Mouse (Mus musculus): ENCODE measurements at regions not wholly inside any gene's neighbourhood (a gene's known extent, or its start where the extent isn't known, plus 50 kb on each side); places are given as distances from the start of the nearest gene placed in this dataset.

- ATAC-seq (replicated peaks; ENCODE audit: low FRiP score, low TSS enrichment, poor library complexity, severe bottlenecking) = no peak
Measured at GRCm38 (mm10) chr8:116383036-116383435, 121.7 kb upstream of the Dynlrb2 start.

GRCm38 (mm10) chr8:116380601-116381000 is 124.2 kb upstream of the Dynlrb2 start:
- ATAC-seq (replicated peaks; ENCODE audit: low FRiP score, low TSS enrichment, poor library complexity, severe bottlenecking) = no peak

- no peak for ATAC-seq (replicated peaks; ENCODE audit: low FRiP score, low TSS enrichment, poor library complexity, severe bottlenecking)
Measured at GRCm38 (mm10) chr8:116379851-116380250, 124.9 kb upstream of the Dynlrb2 start.

- ATAC-seq (replicated peaks; ENCODE audit: low FRiP score, low TSS enrichment, poor library complexity, severe bottlenecking) = no peak
Measured at GRCm38 (mm10) chr8:116375758-116376157, 129.0 kb upstream of the Dynlrb2 start.

GRCm38 (mm10) chr8:116373063-116373462 is 131.7 kb upstream of the Dynlrb2 start:
- no peak; the same call in 1 of the 2 replicates for ATAC-seq (replicated peaks; ENCODE audit: low FRiP score, low TSS enrichment, poor library complexity, severe bottlenecking)

- ATAC-seq (replicated peaks; ENCODE audit: low FRiP score, low TSS enrichment, poor library complexity, severe bottlenecking) = no peak
Measured at GRCm38 (mm10) chr8:116372574-116372973, 132.2 kb upstream of the Dynlrb2 start.

- ATAC-seq (replicated peaks; ENCODE audit: low FRiP score, low TSS enrichment, poor library complexity, severe bottlenecking) = 0 out of 2 replicates have a peak, but pooled peaks have one; percentile 10
Measured at GRCm38 (mm10) chr8:116372056-116372455, 132.7 kb upstream of the Dynlrb2 start.

GRCm38 (mm10) chr8:116367491-116367890 is 137.3 kb upstream of the Dynlrb2 start:
- ATAC-seq (replicated peaks; ENCODE audit: low FRiP score, low TSS enrichment, poor library complexity, severe bottlenecking) = no peak

- ATAC-seq (replicated peaks; ENCODE audit: low FRiP score, low TSS enrichment, poor library complexity, severe bottlenecking) = 0 out of 2 replicates have a peak, but pooled peaks have one; percentile 30
Measured at GRCm38 (mm10) chr8:116366706-116367105, 138.1 kb upstream of the Dynlrb2 start.

GRCm38 (mm10) chr8:116364751-116365150 is 140.0 kb upstream of the Dynlrb2 start:
- no peak for ATAC-seq (replicated peaks; ENCODE audit: low FRiP score, low TSS enrichment, poor library complexity, severe bottlenecking)

GRCm38 (mm10) chr8:116364172-116364571 is 140.6 kb upstream of the Dynlrb2 start:
- ATAC-seq (replicated peaks; ENCODE audit: low FRiP score, low TSS enrichment, poor library complexity, severe bottlenecking) = no peak

GRCm38 (mm10) chr8:116362351-116362750 is 142.4 kb upstream of the Dynlrb2 start:
- ATAC-seq (replicated peaks; ENCODE audit: low FRiP score, low TSS enrichment, poor library complexity, severe bottlenecking) = no peak

GRCm38 (mm10) chr8:116359761-116360160 is 145.0 kb upstream of the Dynlrb2 start:
- ATAC-seq (replicated peaks; ENCODE audit: low FRiP score, low TSS enrichment, poor library complexity, severe bottlenecking) = no peak

- no peak for ATAC-seq (replicated peaks; ENCODE audit: low FRiP score, low TSS enrichment, poor library complexity, severe bottlenecking)
Measured at GRCm38 (mm10) chr8:116354756-116355155, 150.0 kb upstream of the Dynlrb2 start.

GRCm38 (mm10) chr8:116353911-116354310 is 150.9 kb upstream of the Dynlrb2 start:
- ATAC-seq (replicated peaks; ENCODE audit: low FRiP score, low TSS enrichment, poor library complexity, severe bottlenecking) = no peak

GRCm38 (mm10) chr8:116352635-116353034 is 152.1 kb upstream of the Dynlrb2 start:
- ATAC-seq (replicated peaks; ENCODE audit: low FRiP score, low TSS enrichment, poor library complexity, severe bottlenecking) = no peak

- ATAC-seq (replicated peaks; ENCODE audit: low FRiP score, low TSS enrichment, poor library complexity, severe bottlenecking) = no peak
Measured at GRCm38 (mm10) chr8:116348971-116349370, 155.8 kb upstream of the Dynlrb2 start.

- ATAC-seq (replicated peaks; ENCODE audit: low FRiP score, low TSS enrichment, poor library complexity, severe bottlenecking) = no peak
Measured at GRCm38 (mm10) chr8:116346990-116347389, 157.8 kb upstream of the Dynlrb2 start.

GRCm38 (mm10) chr8:116344590-116345222 is 160.1 kb upstream of the Dynlrb2 start:
- no peak for ATAC-seq (replicated peaks; ENCODE audit: low FRiP score, low TSS enrichment, poor library complexity, severe bottlenecking)

GRCm38 (mm10) chr8:116343534-116343933 is 161.2 kb upstream of the Dynlrb2 start:
- no peak for ATAC-seq (replicated peaks; ENCODE audit: low FRiP score, low TSS enrichment, poor library complexity, severe bottlenecking)

- ATAC-seq (replicated peaks; ENCODE audit: low FRiP score, low TSS enrichment, poor library complexity, severe bottlenecking) = peak; percentile 37; the same call in 1 of the 2 replicates
Measured at GRCm38 (mm10) chr8:116334772-116335171, 170.0 kb upstream of the Dynlrb2 start.

- ATAC-seq (replicated peaks; ENCODE audit: low FRiP score, low TSS enrichment, poor library complexity, severe bottlenecking) = no peak
Measured at GRCm38 (mm10) chr8:116334101-116334500, 170.7 kb upstream of the Dynlrb2 start.
